Mouse (Mus musculus): ENCODE data around the gene Nsun2.

Nsun2 gene

DNA sequence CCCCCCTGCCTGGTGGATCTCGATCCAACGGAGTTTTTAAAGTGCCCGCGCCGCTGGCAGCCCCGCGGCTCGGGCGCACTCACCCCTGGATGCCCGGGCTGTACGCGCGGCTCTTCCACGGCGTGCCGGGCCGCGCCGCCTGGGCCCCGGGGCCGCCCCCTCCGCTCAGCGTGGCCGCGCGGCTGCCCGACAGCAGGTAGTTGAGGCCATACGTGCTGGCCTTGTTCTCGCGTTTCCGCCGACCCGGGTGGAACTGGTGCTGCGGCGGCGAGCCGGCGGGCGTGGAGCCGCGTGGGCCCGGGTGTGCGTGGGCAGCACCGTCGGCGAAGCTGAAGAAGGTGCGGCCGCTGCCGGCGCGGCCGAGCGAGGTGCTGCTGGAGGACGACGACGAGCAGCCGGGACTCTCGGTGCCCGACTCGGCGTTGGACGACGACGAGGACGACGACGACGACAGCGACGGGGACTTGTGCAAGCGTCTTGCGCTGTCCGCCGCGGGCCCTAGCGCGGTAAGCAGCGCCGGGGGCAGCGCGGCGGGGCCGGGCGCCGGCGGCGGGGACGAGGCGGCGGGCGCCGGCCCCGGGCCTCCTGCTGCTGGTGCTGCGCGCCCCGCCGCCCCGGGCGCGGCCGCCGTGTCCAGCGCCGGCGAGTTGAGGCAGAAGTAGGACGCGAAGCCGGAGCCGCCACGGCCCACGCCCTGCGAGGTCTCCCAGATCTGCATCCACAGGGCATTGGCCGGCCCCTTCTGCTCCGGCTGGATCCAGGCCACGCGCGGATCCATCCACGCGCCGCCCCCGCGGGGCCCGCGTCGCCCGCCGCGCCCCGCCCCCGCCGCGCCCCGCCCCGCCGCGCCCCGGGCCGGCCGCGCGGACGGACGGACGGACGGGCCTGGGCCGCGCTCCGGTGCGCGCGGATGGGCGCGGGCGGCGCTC is at the start of gene Nsun2:
Nsun2 (plus strand) TSS at position 342 of the 929 bp plus-strand sequence.
- TF ChIP-seq GATA4 (IDR thresholded peaks at IDR 0.05; ENCODE audit: insufficient replicate concordance, low read length), result no peak

DNA sequence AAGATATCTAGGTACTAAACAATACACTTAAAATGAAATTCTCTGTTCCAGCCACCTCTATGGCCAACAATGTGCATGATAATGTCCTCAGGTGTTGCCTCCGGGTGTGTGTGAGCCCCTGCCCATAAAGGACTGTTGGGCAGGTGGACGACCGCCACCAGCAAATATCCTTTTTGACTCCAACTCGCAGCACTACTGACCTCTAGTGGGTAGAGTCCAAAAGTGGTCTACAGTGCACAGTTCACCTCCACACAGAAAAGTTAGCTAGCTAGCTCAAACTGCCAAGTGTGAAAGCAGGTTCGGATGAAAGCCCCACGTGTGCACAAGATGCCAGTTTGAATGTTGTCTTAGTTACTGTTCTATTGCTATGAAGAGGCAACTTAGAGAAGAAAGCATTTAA is 48.2 kb upstream of the Nsun2 start:
- TF ChIP-seq GATA4 (IDR thresholded peaks at IDR 0.05; ENCODE audit: insufficient replicate concordance, low read length), result no peak

DNA sequence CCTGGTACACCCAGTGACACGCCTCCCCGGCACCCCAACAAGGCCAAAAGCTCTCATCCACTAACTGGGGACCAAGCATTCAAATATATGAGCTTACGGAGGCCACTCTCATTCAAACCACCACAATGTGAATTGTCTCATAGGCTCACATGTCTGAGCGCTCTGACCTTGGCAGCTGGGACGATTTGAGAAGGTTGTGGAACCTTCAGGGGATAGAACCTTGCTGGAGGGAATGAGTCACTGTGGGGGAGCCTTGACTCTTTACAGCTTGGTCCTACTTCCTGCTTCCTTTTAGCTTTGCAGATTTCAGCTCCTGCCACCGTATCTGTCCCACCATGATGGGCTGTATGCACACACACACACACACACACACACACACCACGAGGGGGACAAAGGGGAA is 47.7 kb upstream of the Nsun2 start:
- no peak for TF ChIP-seq GATA4 (IDR thresholded peaks at IDR 0.05; ENCODE audit: insufficient replicate concordance, low read length)

GRCm38 (mm10) chr13:69487108-69487507 is 46.4 kb upstream of the Nsun2 start:
- TF ChIP-seq GATA4 (IDR thresholded peaks at IDR 0.05; ENCODE audit: insufficient replicate concordance, low read length), result no peak

DNA sequence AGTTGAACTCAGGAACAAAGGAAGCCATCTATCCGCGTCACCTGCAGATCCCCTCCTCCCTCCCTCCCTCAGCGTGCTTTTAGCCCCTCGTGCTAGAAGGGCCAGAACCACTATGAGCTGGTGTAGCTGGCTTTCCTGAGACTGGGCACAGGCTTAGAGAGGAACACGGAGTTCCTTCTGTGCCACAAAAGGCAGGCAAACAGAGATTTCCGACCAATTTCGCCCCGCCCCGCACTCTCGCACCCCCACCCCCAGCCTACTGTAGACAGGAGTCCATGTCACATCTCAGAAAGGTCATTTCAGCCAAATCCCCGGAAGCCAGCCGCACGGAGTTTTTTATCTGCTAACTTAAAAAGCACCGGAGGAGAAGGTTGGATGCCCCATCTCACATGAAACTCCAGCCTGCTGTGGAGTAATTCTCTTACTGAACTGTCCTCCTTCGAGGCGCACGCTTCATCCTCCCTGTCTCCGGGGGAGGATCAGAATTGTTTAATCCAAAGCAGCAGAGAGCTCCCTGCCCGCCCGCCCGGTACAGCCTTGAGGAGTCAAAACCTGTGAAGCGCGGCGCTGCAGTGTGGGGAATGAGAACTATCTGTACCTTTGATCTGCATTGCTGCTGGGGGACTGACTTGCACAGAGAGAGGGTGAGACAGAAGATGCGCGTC is 45.8 kb upstream of the Nsun2 start:
- no peak for TF ChIP-seq GATA4 (IDR thresholded peaks at IDR 0.05; ENCODE audit: insufficient replicate concordance, low read length)

- no peak for TF ChIP-seq GATA4 (IDR thresholded peaks at IDR 0.05; ENCODE audit: insufficient replicate concordance, low read length)
Measured at GRCm38 (mm10) chr13:69488565-69489255, 44.8 kb upstream of the Nsun2 start.

GRCm38 (mm10) chr13:69489777-69490176 is 43.8 kb upstream of the Nsun2 start:
- TF ChIP-seq GATA4 (IDR thresholded peaks at IDR 0.05; ENCODE audit: insufficient replicate concordance, low read length), result no peak

GRCm38 (mm10) chr13:69492876-69493463 is 40.6 kb upstream of the Nsun2 start:
- TF ChIP-seq GATA4 (IDR thresholded peaks at IDR 0.05; ENCODE audit: insufficient replicate concordance, low read length), result no peak

GRCm38 (mm10) chr13:69498276-69498675 is 35.3 kb upstream of the Nsun2 start:
- no peak for TF ChIP-seq GATA4 (IDR thresholded peaks at IDR 0.05; ENCODE audit: insufficient replicate concordance, low read length)

DNA sequence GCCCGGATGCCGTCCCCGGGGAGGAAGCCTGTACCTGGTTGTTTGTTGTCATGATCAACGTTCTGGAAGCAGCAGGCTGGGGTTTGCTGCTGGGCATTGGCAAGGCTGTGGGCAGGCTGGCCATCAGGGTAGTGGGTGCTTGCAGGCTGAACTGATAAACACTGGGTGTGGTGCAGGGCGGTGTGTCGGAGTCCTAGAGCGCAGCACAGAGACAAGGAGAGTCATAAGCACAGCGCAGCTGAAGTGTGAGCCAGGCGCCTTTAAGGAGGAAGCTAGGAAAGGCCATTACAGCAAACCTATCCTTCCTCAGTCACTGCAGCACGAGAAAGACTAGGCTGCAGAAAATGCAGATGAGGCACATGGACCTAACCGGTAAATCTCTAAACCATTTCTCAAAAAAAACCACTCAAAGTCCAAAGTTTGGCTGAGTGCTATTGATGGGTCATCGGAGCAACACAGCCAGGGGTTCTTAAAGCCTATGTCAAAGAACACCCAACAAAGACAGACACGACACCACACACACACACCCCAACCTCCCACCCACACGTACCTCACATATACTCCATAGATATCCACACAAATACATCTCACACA is 31.3 kb upstream of the Nsun2 start:
- no peak for TF ChIP-seq GATA4 (IDR thresholded peaks at IDR 0.05; ENCODE audit: insufficient replicate concordance, low read length)

- TF ChIP-seq GATA4 (IDR thresholded peaks at IDR 0.05; ENCODE audit: insufficient replicate concordance, low read length), result no peak
Measured at GRCm38 (mm10) chr13:69502863-69503262, 30.7 kb upstream of the Nsun2 start.

- TF ChIP-seq GATA4 (IDR thresholded peaks at IDR 0.05; ENCODE audit: insufficient replicate concordance, low read length), result no peak
Measured at GRCm38 (mm10) chr13:69506341-69507086, 27.0 kb upstream of the Nsun2 start.

DNA sequence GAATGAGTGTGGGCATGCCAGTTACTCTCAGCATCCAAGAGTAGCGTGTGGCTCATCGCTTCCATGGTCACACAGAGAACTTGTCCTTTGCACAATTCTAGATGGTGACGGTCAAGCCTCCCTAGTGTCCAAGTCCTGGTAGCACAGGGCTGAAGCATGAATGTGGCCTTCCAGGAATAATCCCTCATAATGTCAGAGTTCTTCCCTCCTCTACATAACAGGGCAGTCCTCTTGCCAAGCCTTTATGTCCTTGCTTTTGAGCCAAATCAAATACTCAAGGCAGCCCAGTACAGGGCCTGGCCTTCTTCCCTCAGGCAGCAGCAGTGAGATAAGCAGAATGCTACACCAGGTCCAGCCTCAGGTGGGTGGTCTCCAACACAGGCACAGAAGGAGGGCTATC is 25.9 kb upstream of the Nsun2 start:
- TF ChIP-seq GATA4 (IDR thresholded peaks at IDR 0.05; ENCODE audit: insufficient replicate concordance, low read length), result no peak

Data from liver, adult (tissue).